Mouse (Mus musculus) v-Abl transformed pro-B cells (cell line): ENCODE measurements around the gene Loxl4.

Experiments used
- in situ Hi-C, 2 experiments: fragments of 400-800 bp; cut with MboI; formaldehyde crosslinking; loops; one replicate each; pipeline ENCODE4 v1.15.1; 2025; ENCODE audit not compliant: unreplicated experiment in 2 of 2

The Loxl4 gene

GRCm38 (mm10) chr19:42612654-42613053 lies at the start of gene Loxl4:
Loxl4 (minus strand) TSS chr19:42612813.
- in situ Hi-C loops = no loop called here

GRCm38 (mm10) chr19:42661430-42662164 lies 49.0 kb upstream of the Loxl4 start:
- in situ Hi-C loops = loop anchor here in 1 of 2 experiments (25.0 kb wide), 1 partner anchor 449 kb away; the partner anchor contains the start of gene Sfrp5

GRCm38 (mm10) chr19:42660244-42660565 lies 47.6 kb upstream of the Loxl4 start:
- in situ Hi-C loops = loop anchor here in 1 of 2 experiments (25.0 kb wide), 1 partner anchor 448 kb away; the partner anchor contains the start of gene Sfrp5

- in situ Hi-C loops = loop anchor here (5.0 to 25.0 kb wide), 4 partner anchors 235 to 447 kb away; partner anchors contain the start of gene Sfrp5 (in 1 of the 2)
Observed at GRCm38 (mm10) chr19:42659354-42660243, 47.0 kb upstream of the Loxl4 start.

- in situ Hi-C loops = loop anchor here (5.0 to 25.0 kb wide), 4 partner anchors 234 to 446 kb away; partner anchors contain the start of gene Sfrp5 (in 1 of the 2)
Observed at GRCm38 (mm10) chr19:42658435-42659135, 46.0 kb upstream of the Loxl4 start.

GRCm38 (mm10) chr19:42657769-42658168 lies 45.2 kb upstream of the Loxl4 start:
- in situ Hi-C loops = loop anchor here (5.0 to 25.0 kb wide), 4 partner anchors 233 to 445 kb away; partner anchors contain the start of gene Sfrp5 (in 1 of the 2)

- in situ Hi-C loops = loop anchor here (5.0 to 25.0 kb wide), 4 partner anchors 233 to 445 kb away; partner anchors contain the start of gene Sfrp5 (in 1 of the 2)
Observed at GRCm38 (mm10) chr19:42657306-42657705, 44.7 kb upstream of the Loxl4 start.

- in situ Hi-C loops = loop anchor here (5.0 to 25.0 kb wide), 4 partner anchors 230 to 443 kb away; partner anchors contain the start of gene Sfrp5 (in 1 of the 2)
Observed at GRCm38 (mm10) chr19:42655006-42655405, 42.4 kb upstream of the Loxl4 start.

- in situ Hi-C loops = loop anchor here (10.0 to 25.0 kb wide), 2 partner anchors 228 to 441 kb away; partner anchors contain the start of gene Sfrp5 (in 1 of the 2)
Observed at GRCm38 (mm10) chr19:42653091-42653490, 40.5 kb upstream of the Loxl4 start.

GRCm38 (mm10) chr19:42652425-42652824 lies 39.8 kb upstream of the Loxl4 start:
- in situ Hi-C loops = loop anchor here (10.0 to 25.0 kb wide), 2 partner anchors 228 to 440 kb away; partner anchors contain the start of gene Sfrp5 (in 1 of the 2)

- in situ Hi-C loops = no loop called here
Observed at GRCm38 (mm10) chr19:42640211-42640610, 27.6 kb upstream of the Loxl4 start.

GRCm38 (mm10) chr19:42639544-42639943 lies 26.9 kb upstream of the Loxl4 start:
- in situ Hi-C loops = no loop called here

- in situ Hi-C loops = no loop called here
Observed at GRCm38 (mm10) chr19:42638604-42639481, 26.2 kb upstream of the Loxl4 start.

- in situ Hi-C loops = no loop called here
Observed at GRCm38 (mm10) chr19:42636631-42637030, 24.0 kb upstream of the Loxl4 start.

- in situ Hi-C loops = no loop called here
Observed at GRCm38 (mm10) chr19:42633650-42634049, 21.0 kb upstream of the Loxl4 start.

GRCm38 (mm10) chr19:42632301-42632700 lies 19.7 kb upstream of the Loxl4 start:
- in situ Hi-C loops = no loop called here

GRCm38 (mm10) chr19:42631541-42631961 lies 18.9 kb upstream of the Loxl4 start:
- in situ Hi-C loops = no loop called here

GRCm38 (mm10) chr19:42628068-42628467 lies 15.5 kb upstream of the Loxl4 start:
- in situ Hi-C loops = no loop called here

- in situ Hi-C loops = no loop called here
Observed at GRCm38 (mm10) chr19:42613647-42614225, 1.1 kb upstream of the Loxl4 start.
